Mouse (Mus musculus) erythroblast, embryonic 14.5 days (primary cell): ENCODE results near the gene C330021F23Rik.

Experiments used
- GATA1 ChIP-seq: IDR thresholded peaks from 2 replicates; pipeline ENCODE4 v1.6.1; 2012; ENCODE audit warnings: low read length, inconsistent platforms, mixed read lengths
- TAL1 ChIP-seq: IDR thresholded peaks from 3 replicates; pipeline ENCODE4 v1.6.1; 2012; ENCODE audit warnings: low read length, inconsistent platforms, mixed read lengths

GRCm38 (mm10) chr8:3552240-3552639 lies 15.6 kb upstream of the C330021F23Rik start:
- TF ChIP-seq GATA1 (no peak), TAL1 (no peak)
